Mouse (Mus musculus) bone marrow macrophage, adult 2 months (primary cell): ENCODE data around the gene Csrp1.

ENCODE experiments used
- CTCF ChIP-seq: IDR thresholded peaks from 2 replicates; pipeline ENCODE4 v1.5.1; 2012; ENCODE audit warnings: low read depth, mild to moderate bottlenecking, low read length, moderate library complexity
- POLR2A ChIP-seq: IDR thresholded peaks from 2 replicates; pipeline ENCODE4 v1.6.1; 2012; ENCODE audit warnings: mild to moderate bottlenecking, low read depth, low read length, borderline replicate concordance

- no peak for TF ChIP-seq POLR2A
- peak; percentile 76 for TF ChIP-seq CTCF
Observed at GRCm38 (mm10) chr1:135698996-135699705, 20.7 kb upstream of the Csrp1 start.
